Mouse (Mus musculus) left cerebral cortex, postnatal 36 days (tissue): Measurements from ENCODE around the gene Furin. TPM values are rescaled to one million over a fixed set of nuclear protein-coding genes. Genes with fewer than 3 reads are reported as not detected.

ENCODE experiments used
- DNase-seq, 2 experiments: peaks; one replicate each; pipeline ENCODE4 v3.0.0; 2021 to 2022; ENCODE audit warnings: low spot score in 2 of 2, mixed read lengths in 1 of 2
- intact Hi-C: fragments of 180-260 bp; cut with DNase I; formaldehyde crosslinking; loops from one replicate; pipeline ENCODE4 v1.15.1; 2025
- total RNA-seq, 2 experiments: library from RNA; stranded (reverse); gene quantifications; 2 replicates each; pipeline ENCODE4 v1.2.3; 2021

Gene Furin
- total RNA-seq, 2 experiments from 2014 or later, result 30.7 to 38.5 TPM

GRCm38 (mm10) chr7:80376192-80376591, 29.0 kb downstream of the Furin start:
- intact Hi-C loops, result no loop called here
- no peak for DNase-seq

GRCm38 (mm10) chr7:80375376-80376039, 29.7 kb downstream of the Furin start:
- DNase-seq, result no peak
- intact Hi-C loops, result no loop called here

GRCm38 (mm10) chr7:80374733-80375132, 30.5 kb downstream of the Furin start:
- intact Hi-C loops, result no loop called here
- no peak for DNase-seq

GRCm38 (mm10) chr7:80374280-80374679, 31.0 kb downstream of the Furin start:
- no peak for DNase-seq
- intact Hi-C loops, result no loop called here

GRCm38 (mm10) chr7:80373850-80374249, 31.4 kb downstream of the Furin start:
- no peak for DNase-seq
- intact Hi-C loops, result no loop called here

- intact Hi-C loops, result no loop called here
- no peak for DNase-seq
Measured at GRCm38 (mm10) chr7:80373352-80373751, 31.9 kb downstream of the Furin start.

GRCm38 (mm10) chr7:80372667-80373066, 32.6 kb downstream of the Furin start:
- intact Hi-C loops, result no loop called here
- no peak for DNase-seq

- no peak for DNase-seq
- intact Hi-C loops, result no loop called here
Measured at GRCm38 (mm10) chr7:80372166-80372565, 33.1 kb downstream of the Furin start.

- intact Hi-C loops, result no loop called here
- DNase-seq, result peak; percentile 72 to 83
Measured at GRCm38 (mm10) chr7:80371041-80371751, 34.0 kb downstream of the Furin start, which contains the start of gene Man2a2. TSS of gene Man2a2 (minus strand) at chr7:80371375.

GRCm38 (mm10) chr7:80370649-80371040, 34.6 kb downstream of the Furin start:
- intact Hi-C loops, result loop anchor here (1.0 kb wide), 1 partner anchor 30 kb away; no protein-coding TSS in a partner anchor
- peak; percentile 80 to 84 for DNase-seq

GRCm38 (mm10) chr7:80369967-80370431, 35.2 kb downstream of the Furin start:
- DNase-seq, result no peak
- intact Hi-C loops, result loop anchor here (1.0 kb wide), 1 partner anchor 30 kb away; no protein-coding TSS in a partner anchor

GRCm38 (mm10) chr7:80369461-80369860, 35.8 kb downstream of the Furin start:
- intact Hi-C loops, result no loop called here
- DNase-seq, result no peak

- intact Hi-C loops, result no loop called here
- no peak for DNase-seq
Measured at GRCm38 (mm10) chr7:80368635-80369421, 36.4 kb downstream of the Furin start.

- intact Hi-C loops, result no loop called here
Measured at GRCm38 (mm10) chr7:80368009-80368408, 37.2 kb downstream of the Furin start.

GRCm38 (mm10) chr7:80367232-80367631, 38.0 kb downstream of the Furin start:
- no peak for DNase-seq
- intact Hi-C loops, result no loop called here

More at GRCm38 (mm10) chr7:80368009-80368408, 37.2 kb downstream of the Furin start:
- no peak for DNase-seq

- DNase-seq, result no peak
- intact Hi-C loops, result no loop called here
Measured at GRCm38 (mm10) chr7:80365759-80366158, 39.5 kb downstream of the Furin start.

GRCm38 (mm10) chr7:80360435-80360834, 44.8 kb downstream of the Furin start:
- intact Hi-C loops, result no loop called here
- no peak for DNase-seq

- DNase-seq, result no peak
- intact Hi-C loops, result no loop called here
Measured at GRCm38 (mm10) chr7:80358039-80358438, 47.2 kb downstream of the Furin start.

GRCm38 (mm10) chr7:80357156-80357555, 48.1 kb downstream of the Furin start:
- DNase-seq, result no peak
- intact Hi-C loops, result no loop called here

GRCm38 (mm10) chr7:80356351-80356750, 48.9 kb downstream of the Furin start:
- DNase-seq, result no peak
- intact Hi-C loops, result no loop called here
